Mouse (Mus musculus) adrenal gland, adult (tissue): ENCODE measurements at regions not wholly inside any gene's neighbourhood (a gene's known extent, or its start where the extent isn't known, plus 50 kb on each side); places are given as distances from the start of the nearest gene placed in this dataset.
A peak's percentile ranks its signal among the peaks of the same experiment; 100 is the strongest.
"Not testable (repeated sequence)": the region's sequence is repeated elsewhere in the genome, so short reads cannot be mapped to it uniquely, and the experiment has no call there.

Source experiments
- DNase-seq, 2 experiments: peaks; one replicate each; pipeline ENCODE4 v3.0.0; 2022 to 2023; ENCODE audit warnings: low spot score in 1 of 2; ENCODE audit not compliant: inconsistent age in 2 of 2

GRCm38 (mm10) chr3:96374343-96374624 is 77.8 kb downstream of the BC107364 start:
- DNase-seq = not testable (repeated sequence)

- DNase-seq = not testable (repeated sequence)
Measured at GRCm38 (mm10) chr3:96373600-96374342, 78.3 kb downstream of the BC107364 start.

- peak in 1 of 2 experiments; percentile 10 for DNase-seq
Measured at GRCm38 (mm10) chr3:96362581-96362980, 68.8 kb upstream of the Fcgr1 start.

GRCm38 (mm10) chr3:96360816-96361215 is 67.0 kb upstream of the Fcgr1 start:
- DNase-seq = no peak

- DNase-seq = not testable (repeated sequence)
Measured at GRCm38 (mm10) chr3:96360214-96360536, 66.4 kb upstream of the Fcgr1 start.

- not testable (repeated sequence) for DNase-seq
Measured at GRCm38 (mm10) chr3:96359507-96360213, 65.9 kb upstream of the Fcgr1 start.

- not testable (repeated sequence) for DNase-seq
Measured at GRCm38 (mm10) chr3:96351623-96352022, 57.9 kb upstream of the Fcgr1 start.

- not testable (repeated sequence) for DNase-seq
Measured at GRCm38 (mm10) chr3:96350985-96351384, 57.2 kb upstream of the Fcgr1 start.

GRCm38 (mm10) chr3:96346543-96346942 is 52.8 kb upstream of the Fcgr1 start:
- DNase-seq = not testable (repeated sequence)

- DNase-seq = no peak
Measured at GRCm38 (mm10) chr3:96343471-96344120, 49.8 kb upstream of the Fcgr1 start.
